Mouse (Mus musculus) liver, embryonic 11.5 days (tissue): ENCODE measurements around the gene Cys1. TPM values are rescaled to one million over a fixed set of nuclear protein-coding genes. Genes with fewer than 3 reads are reported as not detected.

Experiments
- ATAC-seq: fragments of 200-750 bp; cut with Nextera tagmentation; replicated peaks from 2 replicates; pipeline ENCODE4 v1.8.0; 2017; ENCODE audit warnings: moderate number of reproducible peaks, mild to moderate bottlenecking, moderate TSS enrichment, moderate library complexity; ENCODE audit not compliant: low FRiP score
- DNase-seq: peaks from one replicate; pipeline ENCODE4 v3.0.0-alpha.2; 2017; ENCODE audit warnings: low spot score
- H3K27ac ChIP-seq: fragments of 300-500 bp; sonication (generic); 2 replicates; pipeline ENCODE4 v1.5.1; 2014; ENCODE audit warnings: mild to moderate bottlenecking, low read depth, low read length, control low read depth
- H3K27me3 ChIP-seq: fragments of 300-500 bp; sonication (generic); replicated peaks from 2 replicates; pipeline ENCODE4 v1.6.1; 2014; ENCODE audit warnings: low read length, mixed read lengths; ENCODE audit not compliant: control insufficient read depth, insufficient read depth
- H3K36me3 ChIP-seq: fragments of 300-500 bp; sonication (generic); 2 replicates; pipeline ENCODE4 v1.6.1; 2014; ENCODE audit warnings: mild to moderate bottlenecking, low read length, moderate library complexity, mixed read lengths; ENCODE audit not compliant: control insufficient read depth, insufficient read depth
- H3K4me1 ChIP-seq: fragments of 300-500 bp; sonication (generic); replicated peaks from 2 replicates; pipeline ENCODE4 v1.6.1; 2014; ENCODE audit warnings: low read length, mixed read lengths; ENCODE audit not compliant: control insufficient read depth, insufficient read depth
- H3K4me2 ChIP-seq: fragments of 300-500 bp; sonication (generic); 2 replicates; pipeline ENCODE4 v1.6.1; 2014; ENCODE audit warnings: mild to moderate bottlenecking, control low read depth, moderate library complexity
- H3K4me3 ChIP-seq: fragments of 300-500 bp; sonication (generic); 2 replicates; pipeline ENCODE4 v1.5.1; 2014; ENCODE audit warnings: low read depth, low read length, control low read depth
- H3K9ac ChIP-seq: fragments of 300-500 bp; sonication (generic); 2 replicates; pipeline ENCODE4 v1.6.1; 2014; ENCODE audit warnings: low read depth, low read length, control low read depth
- H3K9me3 ChIP-seq: fragments of 300-500 bp; sonication (generic); 2 replicates; pipeline ENCODE4 v1.6.1; 2016; ENCODE audit warnings: low read length, inconsistent platforms, mixed read lengths; ENCODE audit not compliant: control insufficient read depth
- WGBS: fragments of 180-500 bp; shearing (Covaris S2); extraction: QIAGEN DNeasy Blood & Tissue Kit; methylation state at CpG from one replicate; pipeline ENCODE4 v1.1.7; 2014; 5-methylcytosine and 5-hydroxymethylcytosine counted together
- polyA plus RNA-seq: library from polyadenylated mRNA; unstranded; fragments of >200 nt; fragmentation: Nextera tagmentation; extraction: Ambion mirVana; gene quantifications from 2 replicates; pipeline ENCODE4 v1.2.1, GENCODE M21; 2014

Cys1 gene
- polyA plus RNA-seq, 1 experiment from 2014 or later = 0.49 TPM

DNA sequence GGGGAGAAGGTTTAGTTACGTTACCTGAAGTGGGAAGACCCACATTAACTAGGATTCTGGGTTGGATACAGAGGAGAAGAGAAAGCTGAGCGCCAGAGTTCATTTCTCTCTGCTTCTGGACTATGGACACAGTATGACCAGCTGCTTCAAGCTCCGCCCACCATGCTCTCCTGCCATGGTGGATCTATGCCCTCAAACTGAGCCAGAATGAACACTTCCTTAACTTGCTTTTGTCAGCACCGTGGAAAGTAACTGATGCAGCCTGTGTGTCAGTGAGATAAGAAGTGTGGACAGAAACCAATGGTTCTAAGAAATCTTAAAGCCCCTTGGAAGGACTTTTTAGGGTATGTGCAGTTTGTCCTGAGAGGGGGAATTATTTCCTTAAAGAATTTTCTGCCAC, 22.6 kb downstream of the Cys1 start:
- Histone ChIP-seq H3K27me3 (no peaks in the 10 kb centered on the region), H3K4me1 (peaks cover 23% of the 10 kb centered on the region), H3K36me3 (peaks cover 41% of the 10 kb centered on the region), H3K27ac (peak overlapping the region; percentile 19; the same call in 1 of the 2 replicates), H3K9me3 (no peaks in the 10 kb centered on the region), H3K9ac (no peak overlapping the region), H3K4me2 (peak overlapping the region; percentile 14), H3K4me3 (no peak overlapping the region)
- 72% methylated on average over 4 of the region's 4 CpGs for WGBS
- peak; percentile 61 for ATAC-seq
- no peak for DNase-seq

DNA sequence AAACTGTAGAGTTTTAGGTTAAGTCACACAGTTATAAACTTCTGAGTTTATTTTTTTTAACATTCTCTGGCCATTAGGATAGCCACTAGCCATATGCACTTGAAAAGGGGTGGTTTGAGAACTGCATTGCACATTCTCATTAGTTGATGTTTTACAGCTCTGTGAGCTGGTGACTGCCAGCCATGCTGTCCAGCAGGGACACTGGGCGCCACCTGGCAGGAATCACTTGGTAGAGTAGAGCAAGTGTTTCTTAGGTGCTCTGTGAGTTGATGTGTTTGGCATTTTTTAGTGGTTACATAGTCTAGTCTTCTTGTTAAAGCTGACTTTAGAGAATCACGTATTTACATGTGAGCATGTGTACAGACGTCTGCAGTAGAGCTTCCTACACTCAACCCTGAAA, 25.2 kb downstream of the Cys1 start:
- no peaks in the 10 kb centered on the region for H3K27me3 ChIP-seq
- ATAC-seq = no peak
- no peak for DNase-seq
- no peaks in the 10 kb centered on the region for H3K9me3 ChIP-seq
- 86% methylated on average over 3 of the region's 3 CpGs for WGBS
- H3K4me1 ChIP-seq = peaks cover 35% of the 10 kb centered on the region
- peaks cover 36% of the 10 kb centered on the region for H3K36me3 ChIP-seq
- no peak overlapping the region for H3K9ac ChIP-seq
- H3K4me3 ChIP-seq = no peak overlapping the region
- H3K4me2 ChIP-seq = no peak overlapping the region
- 0 out of 2 replicates have a peak overlapping the region, but pooled peaks have one; percentile 7 for H3K27ac ChIP-seq

DNA sequence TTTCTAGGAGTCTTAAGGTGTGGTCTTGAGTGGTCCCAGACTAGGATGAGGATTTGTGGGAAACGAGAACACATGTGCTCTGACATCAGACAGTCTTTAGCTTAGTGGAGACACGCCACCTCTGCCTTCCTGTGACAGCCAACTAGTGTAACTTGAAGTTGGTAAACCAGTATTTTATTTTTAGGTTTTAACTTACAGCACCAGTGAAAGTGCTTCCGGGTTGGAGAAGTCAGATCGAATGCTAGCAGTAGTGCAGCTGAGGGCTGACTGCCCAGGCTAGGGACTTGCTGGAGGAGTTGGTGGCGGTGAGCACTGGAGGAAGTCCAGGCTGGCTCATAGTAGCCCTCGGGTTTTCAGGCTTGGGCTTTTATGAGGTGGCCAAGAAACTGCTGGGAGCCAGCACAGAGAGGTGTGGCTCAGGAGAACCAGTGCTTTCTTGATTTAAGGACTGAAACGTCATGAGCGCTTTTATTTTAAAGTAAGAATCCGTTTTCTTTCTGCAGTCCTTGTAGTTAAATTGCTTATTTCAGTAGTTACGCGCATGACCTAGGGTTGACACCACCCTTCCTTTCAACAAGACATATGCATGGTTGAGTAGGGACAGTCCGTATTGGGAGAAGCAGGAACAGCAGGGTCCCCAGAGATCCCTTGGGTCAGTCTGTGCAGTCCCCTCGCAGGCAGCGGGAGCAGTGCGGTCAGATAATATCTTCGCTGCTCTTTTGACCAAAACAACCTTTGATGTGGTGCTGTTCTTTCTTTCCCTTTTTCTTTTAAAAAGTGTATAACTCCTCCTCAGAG, 27.3 kb downstream of the Cys1 start:
- Histone ChIP-seq H3K9ac (no peak overlapping the region), H3K9me3 (no peaks in the 10 kb centered on the region), H3K4me2 (no peak overlapping the region), H3K4me1 (peaks cover 46% of the 10 kb centered on the region), H3K36me3 (peaks cover 29% of the 10 kb centered on the region), H3K4me3 (no peak overlapping the region), H3K27me3 (no peaks in the 10 kb centered on the region), H3K27ac (no peak overlapping the region)
- no peak for DNase-seq
- ATAC-seq = no peak
- WGBS = 87% methylated on average over 16 of the region's 16 CpGs

DNA sequence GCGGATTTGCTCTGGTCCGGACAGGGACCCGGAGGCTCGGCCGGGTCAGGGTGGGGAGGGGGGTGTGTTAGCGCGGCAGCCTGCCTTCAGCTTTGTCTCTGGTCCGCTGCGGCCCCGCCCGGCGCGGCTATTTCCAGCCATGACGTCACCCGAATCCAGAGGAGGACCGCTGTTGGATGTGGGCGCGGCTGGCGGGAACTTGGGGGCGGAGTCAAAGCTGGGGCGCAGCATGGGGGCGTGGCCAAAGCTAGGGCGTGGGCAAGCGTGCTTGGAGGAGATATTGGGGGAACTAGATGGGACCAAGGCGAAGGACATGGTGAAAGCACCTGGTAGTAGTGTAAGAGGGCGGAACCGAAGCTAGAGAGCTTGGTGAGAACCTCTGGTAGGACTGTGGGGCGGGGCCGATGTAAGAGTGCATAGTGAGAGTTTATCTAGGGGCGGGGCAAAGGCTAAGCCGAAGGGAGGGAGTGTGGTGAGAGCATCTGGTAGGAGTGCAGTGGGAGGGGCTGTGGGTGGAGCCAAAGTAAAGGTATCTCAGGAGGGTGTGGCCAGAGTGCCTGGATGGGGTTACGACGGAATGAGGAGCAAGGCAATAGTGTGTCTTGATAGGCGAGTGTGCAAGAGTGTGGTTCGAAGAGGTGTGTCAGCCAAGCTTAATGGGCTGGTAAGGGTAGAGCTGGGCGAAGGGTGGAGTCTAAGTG, 29.8 kb downstream of the Cys1 start:
- Histone ChIP-seq H3K9ac (peak overlapping the region; percentile 94), H3K4me3 (peak overlapping the region; percentile 93), H3K4me1 (peaks cover 32% of the 10 kb centered on the region), H3K27me3 (no peaks in the 10 kb centered on the region), H3K9me3 (no peaks in the 10 kb centered on the region), H3K4me2 (peak overlapping the region; percentile 86), H3K36me3 (peaks cover 22% of the 10 kb centered on the region), H3K27ac (peak overlapping the region; percentile 96)
- ATAC-seq = peak; percentile 89
- peak; percentile 99 for DNase-seq
- WGBS = 1% methylated on average over 36 of the region's 36 CpGs

DNA sequence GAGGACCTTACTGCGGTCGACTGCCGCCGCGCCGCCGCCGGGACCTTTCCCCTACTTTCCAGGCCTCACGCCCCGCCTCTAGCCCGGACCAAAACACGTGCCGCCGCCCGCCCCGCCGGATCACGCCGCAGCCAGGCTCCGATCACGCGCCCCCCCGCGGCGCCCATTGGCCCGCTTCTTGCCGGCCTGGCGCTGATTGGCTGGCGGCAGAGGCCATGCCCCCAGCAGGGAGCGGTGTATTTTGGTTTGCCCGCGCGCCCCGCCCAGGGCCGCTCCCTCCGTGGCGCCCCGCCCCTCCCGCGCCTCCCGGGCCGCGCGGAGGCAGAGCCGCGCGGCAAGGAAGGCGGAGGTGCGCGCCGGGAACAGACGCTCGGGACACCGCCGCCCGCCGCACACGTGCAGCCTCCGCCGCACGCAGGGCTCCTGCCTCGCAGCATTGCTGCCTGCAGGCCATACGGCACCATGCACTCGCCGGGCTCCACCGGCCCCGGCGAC, 30.5 kb downstream of the Cys1 start, which contains the start of gene Klf11:
Klf11 (plus strand) TSS at position 212 of the 495 bp plus-strand sequence.
- peaks cover 32% of the 10 kb centered on the region for H3K4me1 ChIP-seq
- DNase-seq = peak; percentile 98

DNA sequence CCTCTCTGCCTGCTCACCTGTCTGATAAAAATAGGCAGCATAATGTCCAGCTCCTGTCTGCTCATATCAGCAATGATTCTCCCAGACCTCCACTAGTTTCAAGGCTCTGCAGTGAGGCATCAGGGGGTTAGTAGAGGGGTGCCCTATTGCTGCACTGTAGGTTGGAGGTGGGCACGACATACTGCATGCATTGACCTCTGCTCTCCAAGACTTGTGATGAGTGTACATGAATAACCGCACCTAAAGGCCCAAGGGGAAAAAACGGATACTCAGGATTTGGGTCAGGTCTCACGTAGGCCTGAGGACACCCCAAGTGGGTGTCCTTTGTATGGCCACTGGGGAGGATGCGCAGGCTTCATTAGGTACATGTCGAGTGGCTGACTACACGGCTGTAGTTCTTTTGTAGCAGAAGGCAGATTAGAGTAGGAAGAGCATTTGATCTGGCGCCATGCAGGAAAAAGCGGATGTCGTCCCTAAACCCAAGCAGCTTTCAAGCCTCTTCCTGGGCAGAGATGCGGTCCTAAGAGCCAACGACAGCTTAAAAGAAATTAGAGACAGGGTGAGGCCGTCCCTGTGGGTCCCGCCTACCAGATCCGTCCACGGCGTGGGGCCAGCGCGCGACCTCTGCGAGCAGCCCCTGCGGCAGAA, 31.1 kb downstream of the Cys1 start:
- H3K4me1 ChIP-seq = peaks cover 38% of the 10 kb centered on the region
- peak overlapping the region; percentile 94 for H3K9ac ChIP-seq
- 7% methylated on average over 22 of the region's 22 CpGs for WGBS
- no peak for DNase-seq
- no peak for ATAC-seq
- peak overlapping the region; percentile 86 for H3K4me2 ChIP-seq
- H3K27ac ChIP-seq = peak overlapping the region; percentile 85
- H3K9me3 ChIP-seq = no peaks in the 10 kb centered on the region
- H3K27me3 ChIP-seq = no peaks in the 10 kb centered on the region
- H3K4me3 ChIP-seq = peak overlapping the region; percentile 93
- peaks cover 14% of the 10 kb centered on the region for H3K36me3 ChIP-seq

More for the DNA sequence above, 30.5 kb downstream of the Cys1 start, which contains the start of gene Klf11:
- Histone ChIP-seq H3K36me3 (peaks cover 15% of the 10 kb centered on the region), H3K9me3 (no peaks in the 10 kb centered on the region), H3K9ac (peak within 1 kb of the TSS; percentile 94), H3K4me3 (peak within 1 kb of the TSS; percentile 93), H3K4me2 (peak within 1 kb of the TSS; percentile 86), H3K27ac (peak within 1 kb of the TSS; percentile 96), H3K27me3 (no peaks in the 10 kb centered on the region)
- peak; percentile 83 for ATAC-seq
- under 1% methylated on average over 57 of the region's 68 CpGs for WGBS

DNA sequence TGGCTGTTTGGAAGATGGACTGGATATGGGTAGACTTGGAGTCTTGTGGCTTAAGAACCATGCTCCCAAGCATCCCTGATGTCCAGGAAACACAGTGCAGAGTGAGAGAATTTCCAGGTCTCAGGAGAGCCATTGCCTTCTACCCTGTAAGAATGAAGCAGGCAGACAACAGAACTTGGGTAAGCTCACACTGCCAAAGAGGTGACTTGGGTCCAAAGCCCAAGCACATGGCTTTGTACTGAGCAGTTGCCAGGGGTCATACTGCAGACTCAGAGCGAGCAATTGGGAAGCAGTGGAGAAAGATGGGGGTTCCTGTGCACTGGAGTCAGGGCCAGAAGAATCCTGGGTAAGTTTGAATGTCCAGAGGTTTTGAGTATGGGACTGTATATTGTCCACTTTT, 33.5 kb downstream of the Cys1 start:
- Histone ChIP-seq H3K9ac (no peak overlapping the region), H3K4me3 (no peak overlapping the region), H3K36me3 (no peaks in the 10 kb centered on the region; the same call in 1 of the 2 replicates), H3K27me3 (no peaks in the 10 kb centered on the region), H3K4me1 (peaks cover 54% of the 10 kb centered on the region), H3K4me2 (no peak overlapping the region), H3K9me3 (no peaks in the 10 kb centered on the region), H3K27ac (no peak overlapping the region)
- ATAC-seq (no peak), DNase-seq (no peak)
- 74% methylated on average over 1 of the region's 1 CpGs for WGBS

DNA sequence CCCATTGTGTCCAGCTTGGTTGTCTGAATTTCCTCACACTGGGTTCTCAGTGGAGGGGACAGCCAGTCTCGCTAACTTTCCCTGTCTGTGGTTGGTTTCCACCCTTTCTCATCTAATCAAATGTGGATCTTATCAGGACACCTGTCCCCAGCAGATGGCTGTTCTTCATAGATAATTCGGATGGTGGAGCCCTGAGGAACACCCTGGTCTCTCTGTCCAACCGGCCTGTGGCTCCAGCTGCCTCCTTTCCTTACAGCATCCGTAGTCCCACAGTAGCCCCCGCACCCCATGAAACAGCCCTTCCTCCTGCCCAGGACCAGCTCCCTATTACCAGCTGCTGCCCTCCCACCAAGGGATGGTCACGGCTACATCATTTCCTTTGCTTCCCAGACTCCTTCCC, 35.7 kb downstream of the Cys1 start:
- no peaks in the 10 kb centered on the region for H3K36me3 ChIP-seq
- H3K27me3 ChIP-seq = no peaks in the 10 kb centered on the region
- peak overlapping the region; percentile 59 for H3K27ac ChIP-seq
- H3K9me3 ChIP-seq = no peaks in the 10 kb centered on the region
- ATAC-seq (peak; percentile 72), DNase-seq (no peak)
- no peak overlapping the region for H3K4me3 ChIP-seq
- H3K9ac ChIP-seq = peak overlapping the region; percentile 26
- 52% methylated on average over 6 of the region's 6 CpGs for WGBS
- H3K4me2 ChIP-seq = peak overlapping the region; percentile 49
- H3K4me1 ChIP-seq = peaks cover 46% of the 10 kb centered on the region
